Mouse (Mus musculus) heart, postnatal 0 days (tissue): Measurements from ENCODE around the gene Gm11437.

Experiments used
- CTCF ChIP-seq: IDR thresholded peaks from 2 replicates; pipeline ENCODE4 v1.5.1; 2016; ENCODE audit warnings: antibody characterized with exemption, control low read depth, low read depth
- EP300 ChIP-seq: IDR thresholded peaks from 2 replicates; pipeline ENCODE4 v1.6.1; 2016; ENCODE audit warnings: antibody characterized with exemption, low read depth

- no peak for TF ChIP-seq CTCF
- no peak for TF ChIP-seq EP300
Observed at GRCm38 (mm10) chr11:84136453-84136852, 30.8 kb downstream of the Gm11437 start.
